ENCODE assay signal across 28 mouse cellular contexts in genomic region chr1:164682867-164683599, GRCm38 (mm10).
DNase-seq lines count a peak whose midpoint lies in the region; ATAC-seq and TF ChIP-seq lines count a peak whose summit lies in the region.
"Had no signal": no experiment of that assay in that cellular context is flagged by ENCODE, and none has a peak within 500 bp of the region (broad histone marks: within the 10 kb centered on the region; RNA-seq: fewer than 3 reads in every experiment).

No protein-coding gene starts in this region.

- H3K4me1 ChIP-seq in forebrain, embryonic 15.5 days: no peaks in the 10 kb centered on the region
- no peaks in the 10 kb centered on the region for H3K4me1 ChIP-seq in forebrain, embryonic 12.5 days
- peaks cover 3% of the 10 kb centered on the region; the same call in 1 of the 2 replicates for H3K4me1 ChIP-seq in heart, postnatal 0 days (ENCODE audit: control insufficient read depth, insufficient read depth)
- H3K4me1 ChIP-seq: embryonic facial prominence, embryonic 13.5 days; heart, embryonic 15.5 days; hindbrain, embryonic 10.5 days; limb, embryonic 15.5 days; midbrain, embryonic 13.5 days; neural tube, embryonic 13.5 days; stomach, embryonic 15.5 days had no signal

- no peak for TF ChIP-seq EP300 in heart, postnatal 0 days (IDR thresholded peaks at IDR 0.05; ENCODE audit: low read depth)

- ATAC-seq in forebrain, embryonic 15.5 days (replicated peaks): no peak
- no peak for ATAC-seq in forebrain, embryonic 12.5 days (ENCODE audit: low FRiP score)
- ATAC-seq in heart, postnatal 0 days (ENCODE audit: insufficient read depth, low read depth): no peak
- ATAC-seq: CD4-positive, CD25-positive, alpha-beta regulatory T cell, adult 4 months; hindbrain, postnatal 0 days; intestine, embryonic 16.5 days; midbrain, embryonic 13.5 days had no signal

- H3K27ac ChIP-seq in forebrain, embryonic 15.5 days (replicated peaks): 0 out of 2 replicates have a peak overlapping the region, but pooled peaks have one; percentile 34
- no peak overlapping the region for H3K27ac ChIP-seq in forebrain, embryonic 12.5 days
- H3K27ac ChIP-seq in heart, postnatal 0 days (ENCODE audit: low read depth): peak overlapping the region; percentile 43; the same call in 1 of the 2 replicates
- H3K27ac ChIP-seq: embryonic facial prominence, embryonic 13.5 days; heart, embryonic 15.5 days; hindbrain, embryonic 10.5 days; hindbrain, postnatal 0 days; limb, embryonic 15.5 days; liver, embryonic 14.5 days; lung, embryonic 15.5 days; midbrain, embryonic 13.5 days; neural tube, embryonic 13.5 days; stomach, embryonic 15.5 days had no signal

- H3K9ac ChIP-seq in forebrain, embryonic 15.5 days (replicated peaks): no peak overlapping the region
- H3K9ac ChIP-seq in forebrain, embryonic 12.5 days: no peak overlapping the region
- no peak overlapping the region for H3K9ac ChIP-seq in heart, postnatal 0 days (replicated peaks; ENCODE audit: low read depth, low read length)
- H3K9ac ChIP-seq: embryonic facial prominence, embryonic 13.5 days; heart, embryonic 15.5 days; limb, embryonic 15.5 days; liver, embryonic 14.5 days; lung, embryonic 15.5 days; midbrain, embryonic 13.5 days; neural tube, embryonic 13.5 days; stomach, embryonic 15.5 days had no signal

- no peak for TF ChIP-seq CTCF in heart, postnatal 0 days (IDR thresholded peaks at IDR 0.05; ENCODE audit: low read depth)

- no peak overlapping the region for H3K4me3 ChIP-seq in forebrain, embryonic 15.5 days
- H3K4me3 ChIP-seq in forebrain, embryonic 12.5 days (replicated peaks): no peak overlapping the region
- no peak overlapping the region for H3K4me3 ChIP-seq in heart, postnatal 0 days (ENCODE audit: low read depth, low read length)
- H3K4me3 ChIP-seq: embryonic facial prominence, embryonic 13.5 days; heart, embryonic 15.5 days; hindbrain, embryonic 10.5 days; limb, embryonic 15.5 days; lung, embryonic 15.5 days; midbrain, embryonic 13.5 days; myocyte; neural tube, embryonic 13.5 days; stomach, embryonic 15.5 days had no signal

- H3K36me3 ChIP-seq in forebrain, embryonic 15.5 days: no peaks in the 10 kb centered on the region
- no peaks in the 10 kb centered on the region for H3K36me3 ChIP-seq in forebrain, embryonic 12.5 days (replicated peaks)
- no peaks in the 10 kb centered on the region for H3K36me3 ChIP-seq in heart, postnatal 0 days (replicated peaks; ENCODE audit: control insufficient read depth, insufficient read depth, low read length)
- H3K36me3 ChIP-seq: embryonic facial prominence, embryonic 13.5 days; heart, embryonic 15.5 days; hindbrain, embryonic 10.5 days; limb, embryonic 15.5 days; lung, embryonic 15.5 days; midbrain, embryonic 13.5 days; neural tube, embryonic 13.5 days; stomach, embryonic 15.5 days had no signal

- DNase-seq in heart, postnatal 0 days (ENCODE audit: low spot score): no peak
- no peak for DNase-seq in heart, postnatal 25 days (ENCODE audit: low spot score)
- peak; percentile 18 for DNase-seq in brain, adult 2 months (ENCODE audit: low read depth, low spot score)
- peak; percentile 54 for DNase-seq in gonadal fat pad, adult 2 months (ENCODE audit: low read depth)
- no peak for DNase-seq in cerebellum, adult 11-12 months
- DNase-seq in frontal cortex, postnatal 36 days (ENCODE audit: low spot score in 2 of 2): no peak
- DNase-seq: adrenal gland, postnatal 36 days; cerebellum, adult 18-20 months; cerebellum, postnatal 14 days; gastrocnemius, postnatal 10 days; kidney, postnatal 25 days; left cerebral cortex, postnatal 4 days; thymus, postnatal 4 days had no signal

- H3K9me3 ChIP-seq in forebrain, embryonic 15.5 days: no peaks in the 10 kb centered on the region
- no peaks in the 10 kb centered on the region for H3K9me3 ChIP-seq in forebrain, embryonic 12.5 days
- no peaks in the 10 kb centered on the region for H3K9me3 ChIP-seq in heart, postnatal 0 days (replicated peaks; ENCODE audit: control insufficient read depth, low read length)
- H3K9me3 ChIP-seq: embryonic facial prominence, embryonic 13.5 days; heart, embryonic 15.5 days; hindbrain, embryonic 10.5 days; limb, embryonic 15.5 days; lung, embryonic 15.5 days; midbrain, embryonic 13.5 days; neural tube, embryonic 13.5 days; stomach, embryonic 15.5 days had no signal

- H3K27me3 ChIP-seq in forebrain, embryonic 15.5 days: no peaks in the 10 kb centered on the region
- H3K27me3 ChIP-seq in forebrain, embryonic 12.5 days: no peaks in the 10 kb centered on the region
- no peaks in the 10 kb centered on the region for H3K27me3 ChIP-seq in heart, postnatal 0 days (ENCODE audit: control insufficient read depth, insufficient read depth, low read length)
- H3K27me3 ChIP-seq: embryonic facial prominence, embryonic 13.5 days; heart, embryonic 15.5 days; limb, embryonic 15.5 days; lung, embryonic 15.5 days; midbrain, embryonic 13.5 days; neural tube, embryonic 13.5 days; stomach, embryonic 15.5 days had no signal

- no peak overlapping the region for H3K4me2 ChIP-seq in forebrain, embryonic 15.5 days (replicated peaks)
- no peak overlapping the region for H3K4me2 ChIP-seq in forebrain, embryonic 12.5 days
- H3K4me2 ChIP-seq in heart, postnatal 0 days (ENCODE audit: low read depth, low read length): no peak overlapping the region
- H3K4me2 ChIP-seq: embryonic facial prominence, embryonic 13.5 days; heart, embryonic 15.5 days; limb, embryonic 15.5 days; lung, embryonic 15.5 days; midbrain, embryonic 13.5 days; neural tube, embryonic 13.5 days; stomach, embryonic 15.5 days had no signal

- 80% methylated on average over 5 of the region's 5 CpGs for WGBS in forebrain, embryonic 15.5 days
- WGBS in forebrain, embryonic 12.5 days: 81% methylated on average over 5 of the region's 5 CpGs
- WGBS in heart, postnatal 0 days: 55% methylated on average over 5 of the region's 5 CpGs

- intact Hi-C loops in heart, postnatal 25 days (cut with DNase I): loop anchor here (5.0 kb wide), 1 partner anchor 221 kb away; no protein-coding TSS in a partner anchor

Comparison
In these comparisons a context has a peak if more than half of its experiments do, and no peak if none do; other contexts are left out.
1. DNase-seq: peak in brain, adult 2 months (single experiment) and gonadal fat pad, adult 2 months (single experiment); none in heart, postnatal 0 days (single experiment), heart, postnatal 25 days (single experiment), cerebellum, adult 11-12 months (single experiment) and frontal cortex, postnatal 36 days (0 of 2).